Mouse (Mus musculus) cerebellum, postnatal 36 days (tissue): Measurements from ENCODE around the gene Tmem52.
"Not testable (repeated sequence)": the region's sequence is repeated elsewhere in the genome, so short reads cannot be mapped to it uniquely, and the experiment has no call there.

Experiments
- DNase-seq, 2 experiments: peaks; one replicate each; pipeline ENCODE4 v3.0.0; 2021 to 2022; ENCODE audit warnings: mixed read lengths in 2 of 2

Gene Tmem52

GRCm38 (mm10) chr4:155468952-155469351 is at the start of gene Tmem52:
TSS of gene Tmem52 (plus strand) at chr4:155469114.
- DNase-seq = no peak

DNA sequence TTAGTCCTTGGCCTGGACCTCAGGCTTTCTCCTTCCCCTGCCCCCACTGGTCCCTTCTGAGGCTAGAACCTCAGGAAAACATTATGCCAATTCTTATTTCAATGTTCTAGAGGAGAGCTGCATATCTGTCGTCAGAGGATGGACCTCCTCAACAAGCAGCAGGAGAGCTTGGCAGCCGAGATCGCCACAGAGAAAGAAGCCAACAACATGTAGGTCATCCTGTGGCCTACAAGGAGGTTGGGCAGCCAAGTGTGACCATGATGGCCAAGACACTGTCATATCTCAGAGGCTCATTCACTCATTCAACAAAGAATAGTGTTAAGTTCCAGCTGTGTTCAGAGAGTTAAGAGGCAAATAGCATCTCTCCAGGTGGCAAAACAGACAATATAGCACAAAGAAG is 48.8 kb upstream of the Tmem52 start:
- DNase-seq = peak; percentile 78

- not testable (repeated sequence) for DNase-seq
These were observed 47.2 kb upstream of the Tmem52 start for GRCm38 (mm10) chr4:155421412-155422370.

GRCm38 (mm10) chr4:155423988-155424387 is 44.9 kb upstream of the Tmem52 start:
- DNase-seq = no peak

DNA sequence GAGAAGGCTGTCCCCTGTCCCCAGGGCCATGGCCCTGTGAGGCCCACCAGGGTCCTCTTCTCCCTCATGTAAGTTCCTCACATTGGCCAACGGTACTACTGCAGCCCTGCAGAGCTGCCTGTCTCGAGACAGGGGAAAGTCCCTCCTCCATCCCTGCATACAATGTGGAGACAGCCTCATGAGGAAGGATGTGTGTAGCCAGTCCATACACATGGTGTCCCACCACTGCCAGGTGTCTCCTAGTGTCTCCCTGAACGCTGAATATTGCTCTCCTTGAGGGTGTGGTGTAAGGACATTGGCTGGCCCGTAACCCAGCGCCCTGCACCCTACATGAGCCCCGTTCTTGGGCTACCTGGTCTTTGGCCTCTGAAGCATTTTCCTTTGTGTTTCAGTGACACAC is 42.6 kb upstream of the Tmem52 start:
- no peak for DNase-seq

DNA sequence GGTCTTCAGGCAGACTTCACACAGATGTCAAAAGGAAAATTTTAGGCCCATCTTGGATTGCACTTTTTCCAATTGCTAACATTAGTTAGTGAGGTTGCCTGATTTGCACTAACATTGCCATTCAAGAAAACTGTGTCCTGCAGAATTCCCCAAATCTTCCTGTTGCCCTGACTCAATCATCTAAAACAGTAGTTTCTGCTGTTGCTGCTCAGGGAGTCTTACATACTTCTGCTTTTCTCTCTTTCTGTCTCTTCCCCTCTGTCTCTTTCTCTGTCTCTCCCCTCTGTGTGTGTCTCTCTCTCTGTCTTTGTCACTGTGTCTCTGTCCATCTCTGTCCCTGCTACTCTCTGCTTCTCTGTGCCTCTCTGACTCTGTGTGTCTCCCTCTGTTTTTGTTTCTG is 40.5 kb upstream of the Tmem52 start:
- no peak for DNase-seq

DNA sequence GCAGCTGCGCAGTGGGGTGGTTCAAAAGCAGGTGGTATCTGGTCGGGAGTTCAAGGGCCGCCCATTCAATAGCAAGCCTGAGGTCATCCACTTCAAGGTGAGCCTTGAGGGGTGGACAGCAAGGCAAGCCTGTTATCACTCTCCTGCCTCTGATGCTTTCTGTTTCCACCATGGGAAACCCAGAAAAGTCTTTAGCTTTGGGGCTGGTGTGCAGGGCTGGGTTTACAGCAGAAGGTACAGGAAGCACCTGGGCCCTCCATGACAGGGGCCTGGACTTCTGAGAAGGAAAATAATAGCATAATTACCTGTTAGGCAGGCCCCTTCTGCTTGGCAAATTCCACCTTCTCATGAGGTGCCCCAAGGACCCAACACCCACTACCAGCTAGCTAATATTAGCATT is 39.7 kb upstream of the Tmem52 start:
- no peak for DNase-seq

DNA sequence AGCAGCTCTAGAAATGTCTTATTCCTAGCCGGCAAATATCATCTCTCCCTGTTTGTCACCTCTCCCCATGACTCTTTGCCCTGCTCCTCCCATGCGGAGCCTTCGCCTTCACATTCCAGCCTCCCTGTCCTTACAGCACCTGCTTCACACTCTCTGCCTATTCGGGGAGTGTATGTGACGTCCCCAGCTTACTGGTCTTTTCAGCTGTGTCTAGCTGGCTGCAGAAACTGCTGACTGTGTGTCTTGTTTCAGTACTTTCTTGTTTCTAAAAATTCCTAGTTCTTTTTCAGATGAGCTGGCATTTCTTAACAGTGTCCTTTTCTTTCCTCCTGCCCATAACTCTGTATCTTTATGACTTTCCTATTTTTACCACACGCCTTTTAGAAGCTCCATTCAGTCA is 36.6 kb upstream of the Tmem52 start:
- DNase-seq = no peak

DNA sequence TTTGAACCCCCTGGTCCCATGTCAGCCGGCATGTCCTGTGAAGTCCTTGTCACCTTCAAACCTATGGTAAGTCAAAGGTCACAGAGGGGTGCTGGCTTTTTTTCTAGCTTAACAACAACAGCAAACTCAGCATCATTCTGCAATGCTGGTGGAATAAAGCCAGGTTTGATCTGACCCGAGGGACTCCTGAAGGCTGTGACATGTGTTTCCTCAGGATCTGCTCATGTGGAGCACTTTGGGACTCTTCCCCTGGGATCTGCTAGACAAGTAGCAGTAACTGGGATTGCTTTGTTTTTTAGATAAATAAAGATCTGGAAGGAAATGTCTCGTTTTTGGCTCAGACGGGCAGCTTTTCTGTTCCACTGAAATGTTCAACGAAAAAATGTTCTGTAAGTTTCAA is 34.9 kb upstream of the Tmem52 start:
- DNase-seq = no peak

DNA sequence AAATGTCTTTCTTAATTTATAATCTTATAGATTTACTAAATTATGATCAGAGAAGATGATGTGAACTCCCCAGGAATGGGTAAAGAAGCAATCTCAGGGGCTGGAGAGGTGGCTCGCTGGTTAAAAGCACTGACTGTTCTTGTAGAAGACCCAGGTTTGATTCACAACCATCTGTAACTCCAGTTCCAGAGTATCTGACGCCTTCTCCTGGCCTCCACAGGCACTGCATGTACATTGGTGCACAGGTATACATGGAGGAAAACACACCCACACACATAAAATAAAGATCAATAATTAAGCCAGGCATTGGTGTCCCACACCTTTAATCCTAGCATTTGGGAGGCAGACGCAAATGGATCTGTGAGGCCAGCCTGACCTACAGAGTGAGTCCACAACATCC is 26.1 kb upstream of the Tmem52 start:
- no peak for DNase-seq

DNA sequence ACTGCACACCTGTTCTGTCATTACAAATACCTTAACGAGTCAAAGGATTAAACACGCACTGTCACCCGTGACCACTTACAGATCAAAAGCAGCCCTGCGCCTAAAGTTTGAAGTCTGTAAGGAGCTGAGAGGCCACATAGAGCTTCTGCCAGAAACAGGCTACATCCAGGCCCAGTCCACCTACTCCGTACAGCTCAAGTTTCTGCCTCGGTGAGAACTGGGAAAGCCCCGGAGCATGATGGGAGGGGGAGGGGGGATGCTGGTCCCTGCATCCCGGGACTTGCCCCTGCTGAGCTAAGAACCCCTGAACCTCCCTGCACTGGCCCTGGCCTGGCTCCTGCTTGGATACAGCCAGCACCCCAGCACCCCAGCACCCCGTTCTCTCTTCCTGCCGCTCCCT is 17.3 kb upstream of the Tmem52 start:
- no peak for DNase-seq

- no peak for DNase-seq
These were observed 10.3 kb upstream of the Tmem52 start for GRCm38 (mm10) chr4:155458575-155458974.

DNA sequence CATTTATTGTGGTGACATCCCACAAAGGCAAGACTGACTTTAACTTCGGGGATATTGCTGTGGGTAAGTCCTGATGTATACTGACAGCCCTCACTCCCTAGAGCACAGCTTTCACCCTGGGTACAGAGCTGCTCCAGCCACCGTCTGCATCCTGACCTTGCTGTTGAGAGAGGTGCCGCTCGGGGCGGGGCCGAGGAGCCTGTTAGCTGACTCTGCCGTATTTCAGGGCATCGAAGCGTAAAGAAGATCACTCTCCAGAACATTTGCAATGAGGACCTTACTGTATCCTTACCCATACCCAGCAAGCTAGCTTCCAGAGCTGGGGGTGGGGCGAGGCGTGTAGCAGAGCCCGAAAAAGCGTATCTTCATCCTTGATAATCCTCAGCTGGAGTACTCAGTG is 5.9 kb upstream of the Tmem52 start:
- DNase-seq = no peak

DNA sequence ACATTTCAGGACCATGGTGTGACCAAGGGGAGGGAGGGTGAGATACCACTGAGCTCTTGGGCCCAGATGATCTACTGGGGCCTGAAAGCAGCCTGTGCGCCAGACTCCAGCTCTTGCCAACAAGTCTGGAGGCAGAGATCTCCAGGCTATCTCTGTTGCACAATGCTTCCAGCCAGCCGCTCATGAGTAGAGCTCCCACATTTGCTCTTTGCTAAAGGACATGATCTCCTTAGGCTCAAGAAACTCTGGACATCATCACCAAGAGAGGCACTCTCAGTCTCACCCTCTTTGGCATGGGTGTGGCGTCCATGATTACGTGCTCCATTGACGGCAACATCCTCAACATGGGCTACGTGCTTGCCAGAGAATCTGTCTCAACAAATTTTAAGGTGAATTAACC is 5.3 kb upstream of the Tmem52 start:
- DNase-seq = no peak

DNA sequence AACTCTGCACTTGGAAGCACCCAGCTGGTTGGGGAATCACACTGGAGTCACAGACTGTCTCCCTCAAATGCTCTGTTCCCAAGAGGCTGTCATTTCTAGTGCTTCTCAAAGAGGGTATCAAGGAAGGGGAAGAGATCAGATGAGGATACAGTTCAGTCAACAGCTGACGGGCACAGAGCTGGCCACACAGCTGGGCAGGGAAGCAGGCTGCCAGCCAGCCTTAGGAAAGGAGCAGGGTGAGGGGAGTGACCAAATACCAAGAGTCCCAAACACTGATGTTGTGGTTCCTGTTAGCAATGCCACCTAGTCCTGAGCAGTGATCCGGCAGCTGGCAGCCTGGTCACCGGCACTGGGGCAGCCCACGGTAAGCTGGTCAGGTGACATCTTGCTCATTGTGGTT is 4.9 kb upstream of the Tmem52 start:
- no peak for DNase-seq

- DNase-seq = no peak
These were observed 3.3 kb upstream of the Tmem52 start for GRCm38 (mm10) chr4:155465607-155466006.

- no peak for DNase-seq
These were observed 2.8 kb upstream of the Tmem52 start for GRCm38 (mm10) chr4:155466080-155466479.

DNA sequence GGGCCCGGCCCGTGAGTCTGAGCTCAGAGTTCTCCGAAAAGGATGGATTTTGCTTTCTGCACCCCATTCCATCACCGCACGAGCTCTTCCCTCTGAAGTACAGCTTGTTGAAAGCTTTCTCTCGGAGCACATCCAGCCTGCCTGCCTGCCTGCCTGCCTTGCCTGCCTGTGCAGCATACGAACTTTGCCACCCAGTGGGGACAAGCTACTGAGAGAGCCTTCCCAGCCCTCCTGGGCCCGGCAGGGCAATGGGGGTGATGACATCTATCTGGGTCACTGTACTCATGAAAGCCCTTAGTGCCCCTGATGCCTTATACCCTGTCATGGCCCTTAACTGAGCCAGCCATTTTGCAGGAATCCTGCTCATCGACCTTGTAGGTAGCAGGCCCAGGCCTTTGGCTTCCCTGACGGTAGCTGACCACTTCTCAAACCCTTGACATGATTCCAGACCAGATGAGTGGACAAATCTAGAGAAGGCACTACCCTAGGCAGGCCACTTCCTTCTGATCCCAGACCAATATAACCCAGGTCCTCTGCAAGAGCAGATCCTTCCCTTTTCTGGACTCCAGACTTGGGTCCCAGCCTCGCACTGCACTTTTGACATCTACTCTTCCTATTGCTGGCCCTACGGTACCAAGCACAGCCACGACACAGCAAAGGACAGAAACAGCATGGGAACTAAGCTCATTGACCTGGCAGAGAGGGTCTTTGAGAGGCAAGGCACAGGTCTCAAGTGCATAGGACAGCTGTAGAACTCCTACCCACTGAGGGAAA is 1.5 kb upstream of the Tmem52 start:
- no peak for DNase-seq

DNA sequence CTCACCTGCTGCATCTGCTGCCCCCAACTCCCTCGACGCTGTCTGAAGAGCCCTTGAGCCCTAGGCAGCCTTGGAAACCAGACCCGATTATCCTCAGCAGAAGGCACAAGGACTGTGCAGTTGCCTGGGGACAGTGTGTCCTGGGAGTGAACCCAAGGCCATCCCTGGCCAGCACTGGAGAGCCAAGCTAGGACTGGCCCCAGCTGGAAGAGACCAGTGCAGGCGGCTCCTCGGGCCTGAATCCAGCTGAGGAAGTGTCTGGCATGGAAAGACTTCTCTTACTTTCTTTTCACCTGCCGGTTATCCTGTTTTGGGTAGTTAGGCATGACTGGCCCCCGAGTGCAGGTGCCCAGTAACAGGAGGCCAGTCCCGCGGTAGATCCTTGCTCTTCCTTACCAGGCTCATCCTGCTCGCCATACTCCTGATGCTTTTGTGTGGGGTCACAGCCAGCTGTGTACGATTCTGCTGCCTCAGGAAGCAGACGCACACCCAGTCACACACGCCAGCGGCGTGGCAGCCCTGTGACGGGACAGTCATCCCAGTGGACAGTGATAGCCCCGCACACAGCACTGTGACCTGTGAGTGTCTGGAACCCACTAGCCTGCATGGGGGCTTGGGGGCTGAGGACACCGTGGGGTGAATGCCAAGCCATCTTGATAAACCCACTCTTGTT is 812 bp downstream of the Tmem52 start:
- peak in 1 of 2 experiments; percentile 30 for DNase-seq

GRCm38 (mm10) chr4:155470263-155470953 is 1.5 kb downstream of the Tmem52 start:
- DNase-seq = no peak

DNA sequence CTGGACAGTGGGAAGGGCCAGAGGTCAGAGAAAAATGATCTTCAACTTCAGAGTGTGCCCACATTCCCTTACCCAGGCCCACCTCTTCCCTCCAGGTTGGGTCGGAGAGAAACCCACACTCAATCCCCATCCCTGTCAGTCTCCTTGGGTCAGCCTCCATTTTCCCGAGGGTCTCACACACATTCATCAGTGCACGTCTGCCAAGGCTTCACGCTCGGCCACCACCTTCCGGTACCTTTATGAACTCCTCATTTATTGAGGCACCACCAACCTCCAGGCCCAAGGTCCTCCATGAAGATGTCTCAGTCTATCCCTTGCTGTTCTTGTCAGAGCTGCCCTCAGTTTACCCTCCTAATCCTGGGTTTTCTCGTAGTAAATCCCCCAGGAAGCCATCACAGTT is 2.1 kb downstream of the Tmem52 start:
- DNase-seq = no peak

GRCm38 (mm10) chr4:155471406-155471805 is 2.5 kb downstream of the Tmem52 start:
- no peak for DNase-seq
